Mouse (Mus musculus): ENCODE results near the gene Arhgap9.

Gene Arhgap9

GRCm38 (mm10) chr10:127343029-127343428, 21.3 kb downstream of the Arhgap9 start:
- no peak for DNase-seq (ENCODE audit: low read depth, low spot score)

DNA sequence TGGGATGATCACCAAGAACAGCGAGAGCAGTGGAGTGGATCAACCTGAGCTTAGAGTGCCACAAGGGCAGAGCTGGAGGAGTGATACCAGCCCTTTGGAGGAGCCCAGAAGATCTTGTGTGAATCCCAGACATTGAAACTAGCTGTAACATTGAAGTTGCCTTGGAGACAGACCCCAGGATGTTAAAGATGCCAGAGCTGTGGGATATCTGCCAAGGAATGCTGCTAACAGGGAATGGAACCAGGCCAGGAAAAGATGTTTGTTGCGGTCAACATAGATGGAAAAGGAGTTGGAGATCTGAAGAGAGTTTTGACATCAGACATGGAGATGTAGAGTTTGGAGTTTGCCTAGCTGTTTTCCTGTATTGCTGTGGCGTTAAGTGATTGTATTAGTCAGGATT, 24.4 kb downstream of the Arhgap9 start:
- no peak for DNase-seq (ENCODE audit: low read depth, low spot score)

DNA sequence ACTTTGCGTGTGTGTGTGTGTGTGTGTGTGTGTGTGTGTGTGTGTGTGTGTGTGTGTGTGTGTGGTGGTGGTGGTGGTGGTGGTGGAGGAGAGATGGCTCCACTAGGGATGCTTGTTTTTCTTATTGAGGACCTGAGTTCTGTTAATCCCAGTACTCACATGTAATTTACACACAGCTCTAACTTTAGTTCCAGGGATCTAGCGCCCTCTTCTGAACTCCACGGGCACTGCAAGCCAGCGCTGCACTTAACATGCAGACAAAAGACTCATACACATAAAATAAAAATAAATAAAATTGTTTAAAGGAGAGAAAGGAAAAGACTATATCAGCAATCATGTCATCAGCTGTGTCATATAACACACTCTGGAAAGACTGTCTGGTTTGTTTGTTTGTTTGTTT, 27.2 kb downstream of the Arhgap9 start:
- no peak for DNase-seq (ENCODE audit: low read depth, low spot score)

DNA sequence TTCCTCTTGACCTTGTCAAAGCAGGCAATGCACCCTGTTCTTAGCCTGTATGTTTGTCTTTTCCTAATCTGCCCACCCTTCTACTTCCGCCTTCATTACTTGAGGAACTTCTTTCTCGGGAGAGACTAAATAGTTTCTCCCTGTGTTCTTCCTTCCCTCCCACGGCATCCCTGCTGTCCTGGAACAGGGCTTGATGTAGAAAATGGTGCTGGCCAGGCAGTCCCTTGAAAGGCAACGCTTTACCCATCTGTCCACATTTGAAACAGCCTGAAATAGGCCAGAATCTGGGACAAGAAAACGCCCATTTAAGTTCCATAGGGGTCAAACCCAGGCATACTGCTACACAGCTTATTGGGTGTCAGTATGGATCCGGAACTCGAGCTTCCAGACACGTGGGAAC, 28.0 kb downstream of the Arhgap9 start:
- DNase-seq (ENCODE audit: low read depth, low spot score), result no peak

DNA sequence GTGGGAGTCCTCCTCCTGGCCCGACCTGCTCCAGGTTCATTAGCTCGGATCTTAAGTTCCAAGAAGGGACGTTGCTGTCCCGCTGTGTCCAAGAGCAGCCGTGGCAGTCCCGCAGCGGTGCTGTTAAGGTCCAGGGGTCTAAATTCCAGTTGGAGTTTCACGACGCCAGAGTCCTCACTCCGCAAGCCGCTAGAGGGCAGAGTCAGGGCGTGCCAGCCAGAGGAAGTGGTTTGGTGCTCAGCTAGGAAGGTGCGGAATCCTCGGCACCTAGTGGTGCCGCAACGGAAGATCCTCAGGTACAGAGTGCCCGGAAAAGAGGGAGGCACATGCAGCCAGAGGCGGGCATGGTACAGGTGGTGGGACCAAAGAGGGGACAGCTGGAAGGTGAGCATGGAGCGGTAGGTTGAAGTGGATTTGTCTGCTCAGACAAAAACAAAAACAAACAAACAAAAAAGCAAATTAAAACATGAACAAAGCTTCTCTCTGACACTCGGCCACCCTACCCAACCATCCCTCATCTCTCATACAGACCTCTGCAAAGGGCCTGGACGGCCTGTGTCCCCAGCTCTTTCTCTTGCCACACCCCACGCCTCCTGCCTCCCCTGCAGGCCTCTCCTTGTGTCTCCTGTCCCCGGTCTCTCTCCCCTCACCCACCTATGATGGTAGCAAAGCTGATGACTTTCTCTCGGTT, 29.0 kb downstream of the Arhgap9 start:
- DNase-seq (ENCODE audit: low read depth, low spot score), result peak; percentile 74

- DNase-seq (ENCODE audit: low read depth, low spot score), result no peak
Observed at GRCm38 (mm10) chr10:127351285-127351595, 29.5 kb downstream of the Arhgap9 start.

DNA sequence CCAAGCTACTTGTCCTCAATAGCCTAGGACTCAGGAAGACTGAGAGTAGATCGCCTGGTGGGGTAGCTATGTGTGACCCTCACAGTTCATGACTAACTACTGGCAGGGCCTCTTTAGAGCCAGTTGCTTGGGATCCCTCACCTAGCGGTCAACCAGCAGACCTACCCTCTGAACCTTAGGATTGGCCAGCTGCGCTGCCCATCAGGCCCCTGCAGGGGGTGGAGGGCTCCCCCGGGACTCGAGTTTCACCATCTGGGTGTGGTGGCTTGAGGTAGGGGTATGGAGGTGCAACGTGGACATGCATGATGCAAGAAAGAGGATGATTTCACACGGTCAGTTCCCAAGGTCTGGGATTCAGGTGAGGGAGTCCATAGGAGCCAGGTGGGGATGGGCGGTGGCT, 30.0 kb downstream of the Arhgap9 start:
- no peak for DNase-seq (ENCODE audit: low read depth, low spot score)

DNA sequence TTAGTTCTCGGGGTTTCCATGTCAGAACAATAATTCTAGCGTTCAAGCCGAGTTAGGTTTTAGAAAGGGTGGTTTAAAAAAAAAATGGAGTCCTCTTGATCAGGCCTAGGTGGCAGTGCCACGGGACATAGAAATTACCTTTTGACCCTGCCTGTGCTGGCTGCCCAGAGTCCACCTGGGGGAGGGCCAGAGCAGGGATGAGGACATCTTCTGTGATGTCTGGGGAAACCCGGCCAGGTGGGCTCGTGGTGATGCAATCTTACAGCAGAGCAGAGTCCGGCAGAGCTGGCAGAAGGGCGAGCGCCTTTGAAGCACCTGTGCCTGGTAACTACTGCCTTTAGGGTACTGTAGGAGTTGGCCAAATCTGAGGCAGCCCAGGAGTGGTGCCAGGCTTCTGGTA, 30.4 kb downstream of the Arhgap9 start:
- DNase-seq (ENCODE audit: low read depth, low spot score), result no peak

GRCm38 (mm10) chr10:127352766-127353165, 31.0 kb downstream of the Arhgap9 start:
- no peak for DNase-seq (ENCODE audit: low read depth, low spot score)

DNA sequence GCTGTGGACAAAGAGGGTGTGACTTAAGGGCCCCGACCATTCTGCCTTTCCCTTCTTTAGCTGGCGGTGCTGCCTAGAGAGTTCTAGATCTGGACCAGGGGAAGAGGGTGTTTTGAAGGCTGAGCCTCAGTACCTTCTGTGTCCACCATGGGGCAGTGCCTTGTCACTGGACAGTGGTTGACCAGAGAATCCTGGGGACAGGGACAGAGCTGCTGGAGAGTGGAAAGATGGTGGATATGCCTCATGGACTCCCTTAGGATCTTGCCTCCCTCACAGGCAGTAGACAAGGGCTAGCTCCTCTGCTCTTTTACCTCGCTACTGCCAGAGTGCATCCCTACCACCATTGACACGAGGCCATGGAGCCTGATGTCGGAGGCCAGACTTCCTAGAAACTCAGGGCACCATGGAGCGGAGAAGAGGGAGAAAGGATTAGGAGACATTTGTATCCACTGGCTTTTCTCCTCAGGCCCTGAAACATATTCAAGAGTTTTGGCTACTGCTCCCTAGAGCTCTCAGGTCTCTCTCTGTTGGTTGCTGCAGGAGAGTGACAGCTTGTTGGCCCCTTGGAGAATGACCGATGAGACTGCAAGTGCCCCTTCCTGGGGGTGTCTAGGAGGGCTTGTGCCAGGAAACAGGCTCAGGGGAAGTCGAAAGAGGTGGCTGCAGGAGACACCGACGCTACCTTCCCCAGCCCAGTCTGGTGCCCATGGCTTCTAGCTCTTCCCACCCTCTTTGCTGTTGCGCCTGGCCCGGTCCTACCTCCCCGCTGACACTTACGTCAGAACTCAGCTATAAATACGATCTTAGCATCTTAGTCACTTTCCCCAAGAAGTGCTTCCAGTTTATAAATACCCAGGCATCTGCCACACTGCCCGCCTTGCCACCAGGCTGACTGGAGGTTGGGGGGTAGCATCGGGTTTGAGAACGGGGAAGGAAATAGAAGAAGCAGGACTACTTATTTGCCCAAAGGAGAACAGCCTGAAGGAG, 32.4 kb downstream of the Arhgap9 start, which contains the start of gene Inhbe:
Inhbe (minus strand) TSS at position 503 of the 987 bp plus-strand sequence.
- DNase-seq (ENCODE audit: low read depth, low spot score), result no peak

- DNase-seq (ENCODE audit: low read depth, low spot score), result no peak
Observed at GRCm38 (mm10) chr10:127355336-127355735, 33.6 kb downstream of the Arhgap9 start.

DNA sequence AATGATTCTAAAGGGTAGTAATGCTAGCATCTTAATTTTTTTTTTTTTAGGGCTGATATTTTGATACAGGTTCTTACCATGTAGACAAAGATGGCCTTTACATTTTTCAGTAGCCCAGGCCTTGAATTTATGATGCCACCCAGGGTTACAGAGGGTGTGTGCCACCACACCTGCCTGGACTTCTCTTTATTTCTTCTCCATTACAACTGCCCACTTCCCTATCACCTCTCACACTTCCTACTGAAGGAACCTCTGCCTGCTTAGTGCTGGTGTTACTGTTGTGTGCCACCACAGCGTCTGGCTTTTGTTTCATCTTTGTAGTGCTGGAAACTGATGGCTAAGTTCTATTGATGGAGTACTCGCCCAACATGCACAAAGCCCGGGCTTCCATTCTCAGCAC, 39.0 kb downstream of the Arhgap9 start:
- no peak for DNase-seq (ENCODE audit: low read depth, low spot score)

GRCm38 (mm10) chr10:127367116-127367515, 45.4 kb downstream of the Arhgap9 start:
- DNase-seq (ENCODE audit: low read depth, low spot score), result no peak

- no peak for DNase-seq (ENCODE audit: low read depth, low spot score)
Observed at GRCm38 (mm10) chr10:127368273-127368672, 46.5 kb downstream of the Arhgap9 start.

DNA sequence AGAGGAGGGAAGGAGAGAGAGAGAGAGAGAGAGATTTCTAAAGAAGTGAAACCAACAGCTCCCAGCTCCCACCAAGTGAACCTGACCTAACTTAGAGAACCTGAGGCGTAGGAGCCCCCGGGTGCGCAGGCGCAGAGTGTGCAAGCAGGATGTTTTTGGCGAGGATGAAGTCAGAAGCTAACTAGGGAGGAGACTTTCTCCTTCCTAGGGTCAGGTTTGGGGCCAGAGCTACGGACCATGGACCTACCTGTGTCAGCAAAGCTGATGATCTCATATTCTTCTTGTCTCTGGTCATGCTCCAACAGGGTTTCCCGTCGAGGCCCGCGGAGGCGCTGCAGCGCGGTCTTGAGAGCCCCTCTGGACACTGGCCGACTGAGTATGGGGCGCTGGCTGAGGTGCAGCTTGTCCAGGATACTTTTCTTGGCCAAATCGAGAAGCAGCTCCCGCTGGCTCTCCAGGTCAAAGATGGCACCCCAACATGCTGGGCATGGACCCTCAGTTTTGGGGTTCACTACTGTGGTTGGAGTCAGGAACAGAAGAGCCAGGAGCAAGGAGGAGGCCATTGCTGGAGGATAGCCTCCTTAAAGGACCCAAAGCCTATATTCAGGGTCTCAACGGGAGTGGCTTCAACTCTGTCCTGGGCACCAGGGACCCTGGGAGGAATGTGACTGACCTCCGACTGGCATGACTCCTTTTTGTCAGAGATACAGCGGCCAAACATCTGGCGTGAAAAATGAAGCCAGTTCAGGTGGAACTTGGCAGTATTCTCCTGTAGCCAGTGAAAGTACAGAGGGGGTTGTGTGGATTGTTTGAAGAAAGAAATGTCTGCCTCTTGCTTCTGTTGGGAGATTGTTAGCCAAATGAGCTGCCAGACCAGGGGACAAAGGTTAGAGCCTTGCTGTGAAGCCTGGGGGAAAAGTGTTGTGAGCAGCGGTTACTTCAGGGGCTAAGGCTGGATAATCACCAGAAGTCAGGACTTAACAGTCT, 48.4 kb downstream of the Arhgap9 start, which contains the start of gene Inhbc:
Inhbc (minus strand) TSS at position 598 of the 987 bp plus-strand sequence.
- no peak for DNase-seq (ENCODE audit: low read depth, low spot score)

DNA sequence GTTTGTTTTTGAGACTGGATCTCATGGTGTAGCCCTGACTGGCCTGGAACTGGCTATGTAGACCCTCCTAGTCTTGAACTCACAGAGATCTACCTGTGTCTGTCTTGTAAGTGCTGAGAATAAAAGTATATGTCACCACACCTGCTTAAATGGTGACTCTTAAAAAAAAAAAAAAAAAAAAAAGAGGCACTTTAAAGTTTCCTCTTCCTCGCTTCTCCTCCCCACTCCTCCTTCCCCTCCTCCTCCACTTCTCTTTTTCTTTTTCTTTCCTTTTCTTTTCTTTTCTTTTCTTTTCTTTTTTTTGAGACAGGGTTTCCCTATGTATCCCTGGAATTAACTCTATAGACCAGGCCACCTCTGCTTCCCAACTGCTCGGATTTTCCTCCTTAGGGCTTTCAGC, 49.3 kb downstream of the Arhgap9 start:
- no peak for DNase-seq (ENCODE audit: low read depth, low spot score)

DNA sequence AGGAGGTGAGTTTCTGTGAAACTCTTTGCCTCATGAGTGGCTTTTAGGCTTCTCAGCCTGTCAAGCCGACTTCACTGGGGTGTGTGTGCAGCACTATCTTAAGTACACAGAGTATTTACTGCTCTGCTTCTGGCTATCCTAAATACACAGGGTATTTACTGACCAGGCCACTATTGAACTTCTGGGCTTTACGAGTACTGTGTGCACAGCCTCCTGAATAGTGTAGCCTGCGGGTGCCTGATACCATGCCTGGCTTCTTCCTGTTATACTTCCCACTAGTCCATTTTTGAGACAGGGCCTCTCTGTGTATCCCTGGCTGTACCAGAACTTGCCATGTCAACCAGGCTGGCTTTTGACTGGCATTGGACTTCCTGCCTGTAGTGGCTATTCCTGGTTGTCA, 55.9 kb downstream of the Arhgap9 start:
- no peak for DNase-seq (ENCODE audit: low read depth, low spot score)

All from forelimb bud, embryonic 11.5 days (tissue).